Mouse (Mus musculus): ENCODE results near the gene Krt15.

Gene Krt15

DNA sequence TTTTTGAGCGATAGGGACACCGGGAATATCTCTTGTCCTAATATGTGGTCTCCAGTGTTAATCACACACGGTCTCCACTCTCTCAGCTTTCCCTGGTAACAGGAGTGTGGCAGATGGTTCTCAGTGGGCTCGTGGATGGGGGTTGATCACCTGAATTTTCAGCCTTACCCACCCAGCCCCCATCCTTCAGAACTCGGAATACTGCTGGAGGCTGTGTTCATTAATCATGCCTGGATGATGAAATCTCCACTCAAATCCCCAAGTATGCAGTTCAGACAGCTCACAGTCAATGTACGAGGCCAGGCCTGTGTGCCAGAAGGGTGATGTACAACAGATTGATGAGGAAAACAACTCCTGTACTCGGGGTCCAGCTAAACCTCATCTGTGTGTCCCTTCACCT is 10.8 kb downstream of the Krt15 start:
- no peak for DNase-seq (ENCODE audit: low spot score in 2 of 2)

DNA sequence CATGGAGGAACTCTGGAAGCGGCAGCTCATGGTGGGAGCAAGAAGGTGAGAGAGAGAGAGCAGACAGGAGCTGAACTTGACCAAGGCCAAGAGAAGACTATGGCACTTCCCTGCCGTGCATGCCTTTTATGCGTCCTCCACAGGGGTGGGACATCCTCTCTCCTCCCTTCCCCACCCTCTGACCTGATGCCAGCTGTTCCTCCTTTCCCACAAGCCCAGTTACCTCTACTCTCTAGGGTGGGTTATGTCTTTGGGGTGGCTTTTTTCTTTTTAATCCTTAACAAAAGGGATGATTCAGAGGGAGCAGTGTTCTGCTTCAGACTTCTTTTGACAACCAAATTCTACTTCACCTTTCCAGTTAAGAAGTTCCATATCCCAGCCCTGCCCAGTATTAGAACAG is 14.3 kb downstream of the Krt15 start, which contains the start of gene Krt13:
Gene Krt13, minus strand, starts transcription at position 101 of the 400 bp plus-strand sequence.
- no peak for DNase-seq (ENCODE audit: low spot score in 2 of 2)

DNA sequence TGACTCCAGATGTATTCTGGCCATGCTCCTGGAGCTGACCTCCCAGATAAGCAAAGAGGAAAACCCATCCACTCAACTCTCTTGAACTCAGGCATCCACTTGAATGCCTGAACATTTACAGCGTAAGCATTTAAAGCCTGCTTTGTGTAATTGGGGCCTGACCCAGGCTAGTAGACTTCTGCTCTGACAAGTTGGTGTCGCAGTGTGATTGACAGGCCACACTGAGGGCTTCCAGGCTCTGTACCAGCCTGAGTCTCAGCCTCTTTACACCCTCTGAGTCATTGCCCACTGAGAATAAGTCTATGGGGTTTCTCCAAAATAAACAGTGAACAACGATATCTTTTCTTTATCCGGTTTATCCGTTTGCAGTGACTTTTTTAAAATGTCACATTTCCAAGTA is 15.4 kb downstream of the Krt15 start:
- no peak for DNase-seq (ENCODE audit: low spot score in 2 of 2)

DNA sequence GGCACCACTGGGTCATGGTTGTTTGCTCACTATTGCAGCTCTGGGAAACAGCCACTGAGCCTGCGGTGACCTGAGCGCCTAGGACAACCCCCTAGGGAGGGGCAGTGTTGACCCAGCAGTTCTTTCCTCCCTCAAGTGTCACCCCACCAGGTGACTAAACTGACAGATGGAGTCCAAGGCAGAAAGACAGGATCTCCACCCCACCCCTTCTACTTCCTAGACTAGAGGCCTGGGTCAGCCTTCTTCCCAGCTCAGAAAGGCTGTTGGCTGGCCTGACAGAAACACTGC is 22.0 kb downstream of the Krt15 start:
- no peak for DNase-seq (ENCODE audit: low spot score in 2 of 2)

DNA sequence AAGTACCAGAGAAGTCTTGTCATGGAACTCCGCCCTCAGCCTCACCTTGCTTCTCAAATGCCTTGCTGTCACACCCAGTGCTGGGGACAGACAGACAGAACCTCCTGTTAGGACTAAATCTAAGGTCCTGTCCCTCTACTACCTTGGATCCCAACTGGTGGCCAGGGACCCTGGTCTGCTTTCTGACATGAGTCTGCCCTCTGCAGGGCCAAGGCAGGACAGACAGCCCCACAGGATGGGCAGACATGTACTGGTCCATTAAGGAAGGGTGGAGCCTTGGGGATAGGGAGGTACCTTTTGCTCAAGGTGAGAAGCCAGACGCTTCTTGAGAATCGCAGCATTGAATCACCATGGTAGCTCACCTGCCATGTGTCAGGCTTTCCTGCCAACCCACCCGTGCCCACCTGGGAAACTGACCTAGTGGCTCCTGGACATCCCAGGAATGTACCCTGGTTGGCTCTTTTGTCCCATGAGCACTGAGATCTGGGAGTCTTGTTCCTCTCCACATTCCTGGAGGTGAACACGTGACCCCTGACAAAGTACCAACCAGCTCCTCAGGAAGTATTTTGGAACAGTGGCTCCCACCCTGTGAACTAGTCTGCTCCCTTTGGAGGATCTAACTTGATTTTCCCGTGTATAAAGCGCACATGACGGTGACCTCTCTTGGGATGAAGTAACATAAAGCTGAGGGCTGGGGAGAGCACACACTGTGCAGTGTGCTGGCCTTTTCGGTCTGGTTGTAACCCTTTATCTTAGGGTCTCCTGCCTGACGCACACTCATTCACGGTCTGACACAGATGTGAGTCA is 22.6 kb downstream of the Krt15 start:
- no peak for DNase-seq (ENCODE audit: low spot score in 2 of 2)

DNA sequence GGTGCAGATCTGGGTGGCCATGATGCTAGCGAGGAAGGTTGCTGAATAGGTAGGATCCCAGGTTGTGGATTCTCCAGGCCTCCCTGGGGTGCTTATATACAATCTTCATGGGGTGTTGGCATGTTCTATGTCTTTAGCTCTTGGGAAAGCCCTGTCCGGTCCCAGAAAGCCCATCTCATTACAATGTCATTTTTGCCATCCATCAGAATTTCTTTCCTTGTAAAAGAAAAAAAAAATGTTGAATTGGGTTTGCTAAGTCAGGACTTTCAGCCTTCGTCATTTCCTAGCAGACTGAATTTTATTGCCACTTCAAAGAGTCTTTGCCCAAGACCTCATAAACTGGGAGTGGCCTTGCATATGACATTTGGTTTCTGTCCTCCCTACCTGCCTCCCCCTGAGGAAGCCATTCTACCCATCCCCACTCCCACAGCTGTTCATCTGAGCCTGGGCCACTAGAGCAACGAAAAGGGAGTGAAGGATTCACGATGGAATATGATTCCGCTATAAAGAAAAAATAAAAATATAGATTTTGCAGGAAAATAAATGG is 30.1 kb downstream of the Krt15 start, which contains the start of gene Krt36:
Gene Krt36, minus strand, starts transcription at position 51 of the 547 bp plus-strand sequence.
- no peak for DNase-seq (ENCODE audit: low spot score in 2 of 2)

DNA sequence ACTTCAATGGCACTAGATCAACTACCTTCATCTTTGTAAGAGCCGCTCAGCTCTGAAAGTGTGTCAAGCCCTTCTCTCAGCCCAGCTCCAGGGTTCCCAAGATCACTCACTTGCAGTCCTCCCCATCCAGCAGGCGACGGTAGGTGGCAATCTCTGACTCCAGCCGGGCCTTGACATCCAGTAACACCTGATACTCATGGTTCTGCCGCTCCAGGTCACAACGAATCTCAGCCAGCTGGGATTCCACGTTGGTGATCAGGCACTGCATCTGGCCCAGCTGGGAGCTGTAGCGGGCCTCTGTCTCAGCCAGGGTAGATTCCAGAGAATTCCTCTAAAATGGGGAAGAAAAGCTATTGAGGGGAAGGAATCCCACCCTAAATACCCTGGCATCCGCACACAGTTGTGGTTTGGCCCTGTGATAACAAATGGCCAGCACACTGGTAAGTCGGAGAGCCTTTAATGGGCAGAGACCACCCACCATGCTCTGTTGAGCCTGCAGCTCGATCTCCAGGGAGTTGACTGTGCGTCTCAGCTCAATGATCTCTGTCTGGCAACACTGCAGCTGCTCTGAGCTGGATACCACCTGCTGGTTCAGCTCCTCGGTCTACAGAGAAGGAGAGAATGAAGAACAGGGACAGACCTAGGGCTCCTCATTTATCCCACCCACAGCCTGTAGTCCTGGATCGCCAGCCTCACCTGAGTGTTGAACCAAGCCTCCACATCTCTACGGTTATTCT is 32.9 kb downstream of the Krt15 start:
- DNase-seq (ENCODE audit: low spot score in 2 of 2): no peak

DNA sequence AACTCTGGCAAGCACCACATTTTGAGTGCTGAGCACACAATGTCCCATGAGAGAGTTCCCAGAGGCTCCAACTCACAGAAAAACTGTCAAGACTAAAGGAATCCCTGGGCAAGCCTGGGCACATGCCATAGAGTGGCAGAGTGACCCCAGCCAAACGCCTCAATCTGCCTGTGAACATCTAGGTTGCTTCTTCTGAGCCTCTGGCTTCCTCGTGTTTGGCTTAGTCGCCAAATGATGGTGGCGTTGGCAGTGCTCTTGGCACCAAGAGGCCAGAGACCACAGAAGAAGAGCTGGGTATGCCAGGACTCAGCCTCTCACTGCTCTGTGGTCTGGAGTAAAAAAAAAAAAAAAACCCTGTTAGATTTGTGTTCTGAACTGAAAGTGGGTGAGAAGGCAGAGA is 35.3 kb downstream of the Krt15 start:
- no peak for DNase-seq (ENCODE audit: low spot score in 2 of 2)

DNA sequence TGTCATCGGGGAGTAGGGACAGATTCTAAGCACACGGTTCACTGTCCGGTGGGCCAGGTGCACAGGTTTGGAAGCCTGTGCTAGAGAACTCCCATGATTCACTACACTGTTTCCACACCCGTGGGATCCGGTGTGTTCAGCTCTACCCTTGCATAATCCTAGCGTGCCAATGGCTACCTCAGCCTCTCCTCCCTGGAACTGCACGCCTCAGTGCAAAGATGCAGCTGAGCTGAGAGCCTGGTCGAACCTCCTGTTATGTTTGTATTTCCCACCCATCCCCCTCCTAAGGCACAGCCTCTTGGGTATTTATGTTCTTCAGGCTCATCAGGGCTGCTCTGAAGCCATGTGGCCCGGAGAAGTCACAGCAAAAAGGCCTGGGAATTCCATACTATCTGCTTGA is 37.9 kb downstream of the Krt15 start:
- DNase-seq (ENCODE audit: low spot score in 2 of 2): no peak

DNA sequence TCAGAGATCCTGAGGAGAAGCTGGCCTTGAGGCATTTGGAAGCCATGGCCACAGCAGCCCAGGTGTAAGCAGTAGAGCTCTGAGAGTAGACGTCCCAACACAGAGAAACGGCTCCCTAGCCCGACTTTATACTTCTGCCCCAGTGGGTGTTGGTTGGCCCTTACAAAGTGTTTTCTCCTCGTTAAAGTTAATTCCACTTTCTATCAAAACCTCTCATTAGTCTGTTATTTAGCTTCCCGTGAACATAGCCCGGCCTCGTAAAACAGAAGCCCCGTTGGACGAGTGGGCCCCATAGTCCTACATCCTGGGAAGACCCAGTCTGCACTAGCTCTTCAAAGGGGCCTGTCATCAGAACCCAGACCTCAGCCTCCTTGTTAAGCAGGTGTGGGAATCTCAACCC is 39.6 kb downstream of the Krt15 start, which contains the start of gene Krt35:
Gene Krt35, minus strand, starts transcription at position 101 of the 400 bp plus-strand sequence.
- DNase-seq (ENCODE audit: low spot score in 2 of 2): no peak

DNA sequence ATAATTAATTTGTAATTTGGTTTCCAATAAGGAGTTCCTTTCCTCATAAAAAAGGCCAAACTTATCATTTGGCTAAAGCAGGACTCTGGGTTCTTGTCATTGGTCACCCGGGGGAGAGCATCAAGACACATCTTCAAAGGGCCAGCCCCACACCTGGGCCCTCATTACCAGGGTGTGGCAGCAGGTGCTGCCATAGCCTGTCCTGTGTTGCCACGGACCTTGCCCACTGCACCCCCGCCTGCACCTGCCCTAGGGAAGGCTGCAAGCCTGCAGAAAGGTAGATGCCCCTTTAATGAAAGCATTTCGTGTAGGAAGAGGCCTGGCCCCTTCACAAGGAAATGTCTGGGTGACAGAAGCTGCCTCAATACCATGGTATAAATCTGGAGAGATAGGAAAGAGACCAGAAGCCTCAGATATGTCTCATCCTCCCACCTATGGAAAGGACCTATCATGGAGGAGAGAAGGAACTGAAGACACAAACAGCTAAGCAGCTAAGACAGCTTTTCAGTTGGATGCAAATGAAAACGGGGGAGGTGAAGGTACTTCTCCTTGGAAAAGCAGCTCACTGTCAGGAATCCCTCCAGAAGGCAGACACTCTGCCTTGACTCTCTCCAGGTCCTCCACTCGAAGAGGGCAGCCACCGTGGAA is 47.2 kb downstream of the Krt15 start:
- DNase-seq (ENCODE audit: low spot score in 2 of 2): no peak

DNA sequence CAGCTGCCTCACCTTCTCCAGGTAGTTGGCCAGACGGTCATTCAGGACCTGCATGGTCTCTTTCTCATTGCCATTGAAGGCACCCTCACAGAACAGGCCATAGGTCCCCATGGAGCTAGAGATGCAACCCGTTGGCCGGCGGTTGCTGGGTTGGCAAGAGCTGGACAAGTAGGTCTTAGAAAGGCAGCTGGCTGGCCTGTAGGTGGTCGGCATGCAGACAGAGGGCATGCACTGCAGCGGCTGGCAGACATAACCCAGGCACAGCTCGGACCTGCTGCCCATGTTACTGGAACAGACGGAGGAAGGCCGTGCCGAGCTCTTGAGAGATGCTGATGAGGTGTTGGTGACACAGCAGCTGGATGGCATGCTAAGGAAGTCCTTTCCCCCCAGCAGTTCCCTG is 47.9 kb downstream of the Krt15 start, which contains the start of gene Krt32:
Gene Krt32, minus strand, starts transcription at position 366 of the 400 bp plus-strand sequence.
- DNase-seq (ENCODE audit: low spot score in 2 of 2): no peak
